Mouse (Mus musculus) cerebellum, adult 2 months (tissue): ENCODE data around the gene Ccl6.

Experiments
- CTCF ChIP-seq: fragments of 200-500 bp; IDR thresholded peaks from 2 replicates; pipeline ENCODE4 v1.5.1; 2011; ENCODE audit warnings: low read depth, mild to moderate bottlenecking, control low read depth, low read length, moderate library complexity, borderline replicate concordance; ENCODE audit not compliant: insufficient read depth
- POLR2A ChIP-seq: fragments of 200-500 bp; IDR thresholded peaks from 2 replicates; pipeline ENCODE4 v1.6.1; 2011; ENCODE audit warnings: low read length, control low read depth, borderline replicate concordance; ENCODE audit not compliant: insufficient read depth

DNA sequence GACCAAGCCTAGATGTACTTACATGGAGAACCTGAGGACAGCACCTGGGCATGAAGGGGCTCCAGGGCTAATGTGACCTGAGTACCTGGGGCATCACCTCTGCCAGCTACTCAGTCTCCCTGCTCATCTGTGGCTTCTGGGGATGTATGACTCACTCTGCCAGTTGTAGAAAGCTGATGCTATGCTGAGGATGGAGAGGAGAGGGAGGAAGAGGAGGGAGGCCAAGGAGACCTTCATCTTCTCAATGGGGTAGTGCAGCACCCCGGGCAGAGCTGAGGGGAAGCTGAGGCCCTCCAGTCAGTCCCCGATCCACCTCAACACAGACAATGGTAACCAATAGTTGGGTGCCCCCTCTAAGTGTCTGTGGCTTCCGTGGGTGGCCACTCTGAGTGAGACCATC, 24.1 kb downstream of the Ccl6 start:
- no peak for TF ChIP-seq POLR2A
- TF ChIP-seq CTCF = no peak
